Mouse (Mus musculus) liver, adult 2 months (tissue): ENCODE measurements around the gene Phox2a. TPM values are rescaled to one million over a fixed set of nuclear protein-coding genes. Genes with fewer than 3 reads are reported as not detected.

Experiments used
- DNase-seq: peaks from one replicate; pipeline ENCODE4 v3.0.0-alpha.2; 2011; ENCODE audit warnings: low read depth, low spot score; ENCODE audit errors: extremely low read depth
- H3K27ac ChIP-seq: fragments of 200-500 bp; replicated peaks from 2 replicates; pipeline ENCODE4 v1.5.1; 2012; ENCODE audit warnings: low read depth, mild to moderate bottlenecking, control low read depth, inconsistent platforms, low read length; ENCODE audit not compliant: insufficient read depth
- H3K27me3 ChIP-seq: fragments of 200-500 bp; 2 replicates; pipeline ENCODE4 v1.6.1; 2012; ENCODE audit warnings: mild to moderate bottlenecking, moderate library complexity, low read length, inconsistent platforms; ENCODE audit not compliant: control insufficient read depth, insufficient read depth
- H3K36me3 ChIP-seq: fragments of 200-500 bp; 2 replicates; pipeline ENCODE4 v1.6.1; 2012; ENCODE audit warnings: low read length, inconsistent platforms; ENCODE audit not compliant: control insufficient read depth, insufficient read depth
- H3K4me1 ChIP-seq: fragments of 200-500 bp; 2 replicates; pipeline ENCODE4 v1.6.1; 2011; ENCODE audit warnings: low read length; ENCODE audit not compliant: control insufficient read depth, insufficient read depth
- H3K4me3 ChIP-seq: fragments of 200-500 bp; 2 replicates; pipeline ENCODE4 v1.5.1; 2011; ENCODE audit warnings: low read depth, mild to moderate bottlenecking, control low read depth, low read length, moderate library complexity; ENCODE audit not compliant: insufficient read depth
- H3K79me2 ChIP-seq: fragments of 200-500 bp; 2 replicates; pipeline ENCODE4 v1.6.1; 2012; ENCODE audit warnings: inconsistent platforms, mild to moderate bottlenecking, low read length, moderate library complexity; ENCODE audit not compliant: control insufficient read depth, insufficient read depth
- H3K9ac ChIP-seq: fragments of 200-500 bp; 2 replicates; pipeline ENCODE4 v1.6.1; 2012; ENCODE audit warnings: low read depth, mild to moderate bottlenecking, control low read depth, inconsistent platforms, low read length
- CTCF ChIP-seq: fragments of 200-500 bp; IDR thresholded peaks from 2 replicates; pipeline ENCODE4 v1.5.1; 2011; ENCODE audit warnings: low read depth, low read length, control low read depth
- POLR2A ChIP-seq: fragments of 200-500 bp; IDR thresholded peaks from 2 replicates; pipeline ENCODE4 v1.6.1; 2011; ENCODE audit warnings: low read length, control low read depth; ENCODE audit not compliant: insufficient read depth; ENCODE audit errors: extremely low read depth
- WGBS: fragments of 180-500 bp; shearing (Covaris S2); methylation state at CpG from one replicate; pipeline ENCODE4 v1.1.7; 2018; 5-methylcytosine and 5-hydroxymethylcytosine counted together
- polyA plus RNA-seq: library from polyadenylated mRNA; depleted of rRNA; stranded (reverse); fragments of >200 nt; gene quantifications from 2 replicates; pipeline ENCODE4 v1.2.3, GENCODE M21; 2012
- total RNA-seq: library from RNA; depleted of rRNA; stranded (reverse); fragments of >200 nt; gene quantifications from 2 replicates; pipeline ENCODE4 v1.2.3, GENCODE M21; 2014

The Phox2a gene
- total and polyA plus RNA-seq, 2 experiments: not detected

DNA sequence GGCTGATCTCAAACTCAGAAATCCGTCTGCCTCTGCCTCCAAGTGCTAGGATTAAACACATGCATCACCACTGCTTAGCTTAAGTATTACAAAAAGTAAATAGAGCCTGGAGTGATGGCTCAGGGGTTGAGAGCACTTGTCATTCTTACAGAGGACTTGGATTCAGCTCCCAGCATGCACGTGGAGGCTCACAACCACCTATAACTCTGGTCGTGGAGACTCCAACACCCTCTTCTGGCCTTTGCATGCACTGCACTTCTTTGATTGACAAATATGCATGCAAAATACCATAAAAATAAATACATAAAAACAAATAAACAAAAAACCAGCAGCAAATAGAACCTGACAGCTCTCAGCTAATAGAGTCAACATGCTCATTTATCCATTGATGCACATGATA is 44.2 kb downstream of the Phox2a start:
- TF ChIP-seq POLR2A (no peak), CTCF (no peak)
- Histone ChIP-seq H3K4me1 (no peaks in the 10 kb centered on the region), H3K27me3 (no peaks in the 10 kb centered on the region), H3K9ac (no peak overlapping the region), H3K79me2 (no peaks in the 10 kb centered on the region), H3K27ac (no peak overlapping the region), H3K36me3 (no peaks in the 10 kb centered on the region), H3K4me3 (no peak overlapping the region)
- DNase-seq: no peak
- WGBS: 90% methylated on average over 3 of the region's 3 CpGs

DNA sequence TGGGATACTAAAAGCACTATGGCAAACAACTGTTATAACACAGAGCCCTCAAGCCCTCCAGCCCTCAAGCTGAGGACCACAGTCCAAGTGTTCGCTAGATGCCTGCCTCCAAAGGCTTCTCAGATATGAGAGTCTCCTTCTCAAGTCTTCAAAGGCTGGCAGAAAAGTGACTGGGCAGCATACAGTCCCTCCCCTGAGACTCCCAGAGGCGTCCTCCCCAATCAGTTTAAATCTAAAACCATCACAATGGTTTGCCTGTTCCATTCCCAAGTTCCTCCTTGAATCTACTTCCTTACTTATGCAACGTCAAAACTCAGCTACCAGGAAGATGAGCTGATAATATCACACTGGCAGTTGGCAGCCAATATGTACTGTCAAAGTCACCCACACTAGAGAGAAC is 45.3 kb downstream of the Phox2a start, which contains the start of gene Anapc15:
TSS of gene Anapc15 (plus strand) at position 301 of the 400 bp plus-strand sequence.
- H3K9ac ChIP-seq: no peak within 1 kb of the TSS
- H3K4me3 ChIP-seq: no peak within 1 kb of the TSS
- no peaks in the 10 kb centered on the region for H3K27me3 ChIP-seq
- H3K36me3 ChIP-seq: no peaks in the 10 kb centered on the region
- no peaks in the 10 kb centered on the region for H3K79me2 ChIP-seq
- no peak for DNase-seq
- no peak within 1 kb of the TSS for H3K27ac ChIP-seq
- TF ChIP-seq POLR2A (no peak), CTCF (no peak)
- WGBS: 79% methylated on average over 3 of the region's 3 CpGs
- H3K4me1 ChIP-seq: no peaks in the 10 kb centered on the region

DNA sequence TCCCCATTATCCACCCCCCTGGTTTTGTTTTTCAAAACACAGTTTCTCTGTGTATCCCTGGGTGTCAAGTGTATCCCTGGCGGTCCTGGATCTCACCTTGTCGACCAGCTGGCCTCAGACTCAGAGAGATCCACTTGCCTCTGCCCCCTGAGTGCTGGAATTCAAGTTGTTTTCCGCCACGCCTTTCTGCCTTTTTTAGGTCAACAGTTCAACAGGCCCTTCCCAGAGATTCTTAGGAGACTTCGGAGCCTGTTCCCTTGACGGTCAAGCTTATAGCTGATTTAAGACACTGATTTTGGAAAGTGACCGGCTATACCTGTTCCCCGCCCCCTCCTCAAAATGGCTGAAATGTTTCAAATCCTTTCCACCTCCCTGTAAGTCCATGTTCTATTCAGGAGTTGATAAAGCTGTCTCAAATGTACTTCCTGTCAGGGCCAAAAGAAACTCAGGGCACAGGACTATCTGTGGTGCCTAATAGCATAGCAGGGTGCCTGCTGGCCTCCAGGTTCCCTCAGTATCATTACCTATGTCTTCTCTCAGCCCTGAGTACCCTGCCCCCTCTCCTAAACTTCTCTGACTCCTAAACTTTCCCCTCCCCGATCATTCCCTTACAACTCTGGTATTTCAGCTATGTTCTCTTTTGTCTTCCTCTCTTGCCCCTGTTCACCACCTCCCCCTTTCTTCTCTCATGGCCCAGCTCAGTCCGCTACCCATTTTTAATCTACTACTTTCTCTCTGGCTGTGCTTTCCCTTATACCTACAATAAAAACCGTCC is 48.6 kb downstream of the Phox2a start:
- no peak for DNase-seq
- Histone ChIP-seq H3K27me3 (no peaks in the 10 kb centered on the region), H3K36me3 (no peaks in the 10 kb centered on the region), H3K79me2 (no peaks in the 10 kb centered on the region), H3K9ac (no peak overlapping the region), H3K4me3 (no peak overlapping the region), H3K4me1 (no peaks in the 10 kb centered on the region), H3K27ac (no peak overlapping the region)
- no peak for TF ChIP-seq CTCF
- no peak for TF ChIP-seq POLR2A
- WGBS: 90% methylated on average over 11 of the region's 11 CpGs

DNA sequence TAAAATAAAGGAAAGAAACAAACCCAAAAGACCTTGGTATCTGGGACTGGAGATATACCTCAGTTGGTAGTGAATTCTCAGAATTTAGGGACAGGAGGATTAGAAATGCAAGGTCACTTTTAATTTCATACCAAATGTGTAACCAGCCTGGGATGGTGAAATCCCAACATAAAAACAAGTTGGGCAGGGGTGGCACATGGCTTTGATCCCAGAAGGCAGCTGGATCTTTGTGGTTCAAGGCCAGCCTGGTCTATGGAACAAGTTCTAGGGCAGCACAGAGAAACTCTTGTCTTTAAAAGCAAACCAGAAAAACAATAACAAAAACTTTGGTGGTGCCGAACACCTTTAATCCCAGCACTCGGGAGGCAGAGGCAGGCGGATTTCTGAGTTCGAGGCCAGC is 49.4 kb downstream of the Phox2a start:
- Histone ChIP-seq H3K27ac (no peak overlapping the region), H3K4me3 (no peak overlapping the region), H3K27me3 (no peaks in the 10 kb centered on the region), H3K79me2 (no peaks in the 10 kb centered on the region), H3K9ac (no peak overlapping the region), H3K36me3 (no peaks in the 10 kb centered on the region), H3K4me1 (no peaks in the 10 kb centered on the region)
- 94% methylated on average over 4 of the region's 4 CpGs for WGBS
- no peak for DNase-seq
- no peak for TF ChIP-seq CTCF
- no peak for TF ChIP-seq POLR2A

DNA sequence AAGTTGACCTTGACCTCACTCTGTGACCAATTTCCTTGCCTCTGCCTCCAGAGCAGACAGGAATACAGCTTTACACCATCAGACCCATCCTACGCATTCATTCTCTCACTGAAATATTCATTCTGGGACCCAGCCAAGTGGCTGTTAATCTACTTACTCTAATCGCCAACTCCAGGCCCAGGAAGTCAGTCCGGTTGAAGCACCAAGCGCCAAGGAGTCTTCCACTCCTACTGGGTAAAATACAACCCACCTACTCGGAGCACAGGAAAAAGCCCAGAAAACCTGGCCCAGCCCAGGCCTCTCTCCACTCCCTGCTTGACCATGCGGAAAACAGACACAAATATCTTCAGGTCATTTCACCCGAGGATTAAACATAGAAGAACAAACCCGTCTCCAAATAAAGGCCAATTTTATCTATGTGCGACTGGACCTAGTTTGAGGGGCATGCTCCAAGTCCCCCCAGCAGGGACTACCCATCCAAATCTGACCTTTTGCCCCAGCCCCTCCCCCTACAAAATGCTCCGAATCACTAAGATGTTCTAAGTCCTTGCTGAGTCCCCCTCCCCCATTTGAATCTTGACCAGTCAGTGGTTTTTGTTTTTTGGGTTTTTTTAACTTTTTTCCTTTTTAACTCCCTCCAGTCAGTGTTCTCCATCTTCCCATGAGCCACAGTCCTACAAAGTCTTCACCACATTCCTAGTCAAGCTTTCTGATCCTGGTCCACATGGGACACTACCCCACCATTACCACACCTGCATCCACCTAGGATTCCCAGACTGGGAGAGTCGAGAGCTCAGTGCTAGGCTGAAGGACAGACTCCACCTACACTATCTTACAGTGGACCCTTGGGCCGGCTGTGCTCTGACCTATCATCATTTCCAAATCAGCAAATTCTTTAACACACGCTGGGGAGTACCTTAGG is 50.4 kb downstream of the Phox2a start:
- H3K36me3 ChIP-seq: no peaks in the 10 kb centered on the region
- no peak for TF ChIP-seq POLR2A
- no peak for TF ChIP-seq CTCF
- no peak overlapping the region for H3K9ac ChIP-seq
- WGBS: 79% methylated on average over 13 of the region's 13 CpGs
- H3K79me2 ChIP-seq: no peaks in the 10 kb centered on the region
- no peak overlapping the region for H3K4me3 ChIP-seq
- H3K27ac ChIP-seq: no peak overlapping the region
- no peak for DNase-seq
- H3K4me1 ChIP-seq: no peaks in the 10 kb centered on the region
- no peaks in the 10 kb centered on the region for H3K27me3 ChIP-seq
